Mouse (Mus musculus): ENCODE data around the gene Gtf3c4. TPM values are rescaled to one million over a fixed set of nuclear protein-coding genes. Genes with fewer than 3 reads are reported as not detected.
A peak's percentile ranks its signal among the peaks of the same experiment; 100 is the strongest.

Gtf3c4 gene
- 10 to 100 TPM; 12.3 to 14.5 TPM for total RNA-seq (2021)
- long read RNA-seq, experiment 1, full-length matches to known transcripts: 2 of 6 reads
- long read RNA-seq, experiment 1, partial matches to known transcripts: 0 of 6 reads
- long read RNA-seq, experiment 1, other reads (novel, unspliced or antisense): 4 of 6 reads
- long read RNA-seq, experiment 2, full-length matches to known transcripts: 3 of 11 reads
- long read RNA-seq, experiment 2, partial matches to known transcripts: 1 of 11 reads
- long read RNA-seq, experiment 2, other reads (novel, unspliced or antisense): 7 of 11 reads

DNA sequence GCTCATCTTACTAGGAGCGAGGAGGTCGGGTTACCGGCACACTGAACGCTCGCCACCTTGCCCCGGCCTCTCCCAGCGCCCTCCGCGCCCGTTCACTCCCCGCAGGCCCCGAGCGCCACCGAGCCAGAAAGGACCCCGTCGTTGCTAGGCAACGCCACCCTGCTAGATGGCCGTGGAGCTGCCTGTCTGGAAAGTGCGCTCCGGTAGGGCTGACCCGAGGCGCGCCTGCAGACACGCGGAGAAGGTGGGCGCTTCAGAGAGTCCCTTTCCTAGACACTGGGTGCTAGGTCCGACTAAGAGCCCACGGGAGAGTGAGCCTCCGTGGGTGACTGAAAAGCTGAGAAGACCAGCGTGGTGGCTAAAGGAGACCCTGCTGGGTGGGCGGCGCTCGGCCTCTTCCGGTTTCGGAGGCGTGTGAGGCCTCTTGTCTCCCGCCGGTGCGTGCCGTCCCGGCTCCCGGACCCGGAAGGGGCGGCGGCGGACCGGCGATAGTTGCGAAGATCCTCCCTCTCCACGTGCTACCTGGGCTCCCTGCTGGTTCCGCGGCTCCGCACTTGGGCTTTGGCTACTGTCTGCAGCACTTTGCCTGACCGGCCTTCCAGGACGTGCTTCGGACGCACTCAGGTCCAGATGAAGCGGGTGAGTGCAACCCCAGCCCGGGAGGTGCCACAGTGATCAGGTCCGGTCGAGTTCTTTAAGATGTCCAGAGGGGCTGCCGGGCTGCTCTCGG is at the start of gene Gtf3c4, which contains the start of gene Ddx31:
TSS of gene Gtf3c4 (minus strand) at position 139 of the 730 bp plus-strand sequence.
TSS of gene Ddx31 (plus strand) at position 185 of the 730 bp plus-strand sequence.
- intact Hi-C loops (cut with DNase I): no loop called here
- DNase-seq: peak; percentile 93 to 94

- intact Hi-C loops (cut with DNase I): no loop called here
- no peak for DNase-seq
Measured at GRCm38 (mm10) chr2:28884914-28885313, 44.8 kb upstream of the Gtf3c4 start.

- intact Hi-C loops (cut with DNase I): no loop called here
- DNase-seq: peak in 1 of 2 experiments; percentile 11
Measured at GRCm38 (mm10) chr2:28882826-28883485, 42.8 kb upstream of the Gtf3c4 start.

GRCm38 (mm10) chr2:28882047-28882446 is 41.9 kb upstream of the Gtf3c4 start:
- DNase-seq: no peak
- intact Hi-C loops (cut with DNase I): no loop called here

- intact Hi-C loops (cut with DNase I): no loop called here
- DNase-seq: no peak
Measured at GRCm38 (mm10) chr2:28881275-28881674, 41.1 kb upstream of the Gtf3c4 start.

DNA sequence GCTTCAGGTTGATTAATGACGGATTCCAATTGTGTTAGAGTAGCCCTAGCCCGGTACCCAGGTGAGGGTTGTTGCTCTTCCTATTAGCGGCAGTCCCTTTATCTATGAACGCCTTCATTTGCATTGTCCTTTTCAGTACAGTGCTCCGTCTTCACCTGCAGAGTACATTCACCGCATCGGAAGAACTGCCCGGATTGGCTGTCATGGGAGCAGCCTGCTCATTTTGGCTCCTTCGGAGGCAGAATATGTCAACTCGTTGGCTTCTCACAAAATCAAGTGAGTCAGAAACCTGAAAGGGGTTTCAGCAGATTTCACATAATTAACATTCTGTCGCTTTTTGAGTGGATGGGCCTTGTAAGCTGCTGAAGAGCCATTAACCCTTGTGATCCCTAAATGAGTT is 35.4 kb upstream of the Gtf3c4 start:
- intact Hi-C loops (cut with DNase I): no loop called here
- DNase-seq: no peak

- DNase-seq: no peak
- intact Hi-C loops (cut with DNase I): no loop called here
Measured at GRCm38 (mm10) chr2:28867495-28867894, 27.3 kb upstream of the Gtf3c4 start.

- intact Hi-C loops (cut with DNase I): no loop called here
- DNase-seq: no peak
Measured at GRCm38 (mm10) chr2:28863857-28864256, 23.7 kb upstream of the Gtf3c4 start.

- DNase-seq: no peak
- intact Hi-C loops (cut with DNase I): no loop called here
Measured at GRCm38 (mm10) chr2:28860678-28861423, 20.7 kb upstream of the Gtf3c4 start.

GRCm38 (mm10) chr2:28859303-28859702 is 19.1 kb upstream of the Gtf3c4 start:
- DNase-seq: no peak
- intact Hi-C loops (cut with DNase I): loop anchor here (5.0 kb wide), 1 partner anchor 107 kb away; no protein-coding TSS in a partner anchor

- no peak for DNase-seq
- intact Hi-C loops (cut with DNase I): loop anchor here (5.0 kb wide), 1 partner anchor 103 kb away; no protein-coding TSS in a partner anchor
Measured at GRCm38 (mm10) chr2:28855773-28856172, 15.6 kb upstream of the Gtf3c4 start.

DNA sequence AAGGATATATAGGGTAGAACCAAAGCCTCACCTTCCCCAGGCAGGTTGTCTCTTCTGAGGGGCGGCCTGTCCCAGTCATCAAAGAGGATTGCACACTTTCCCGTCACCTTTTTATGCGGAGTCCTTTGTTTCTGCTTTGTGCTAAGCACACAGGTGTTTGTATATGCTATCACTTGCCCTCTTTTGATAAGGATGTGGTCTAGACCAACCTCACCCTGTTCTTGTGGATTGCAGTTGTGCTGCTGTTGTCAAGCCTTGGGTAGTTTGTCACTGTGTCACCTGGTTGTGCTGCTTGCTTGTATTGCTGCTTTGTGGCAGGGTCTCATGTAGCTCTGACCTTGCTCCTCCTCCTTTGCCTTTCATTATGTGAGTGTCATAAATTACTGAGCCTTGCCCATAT is 12.4 kb upstream of the Gtf3c4 start:
- intact Hi-C loops (cut with DNase I): no loop called here
- DNase-seq: no peak

- intact Hi-C loops (cut with DNase I): no loop called here
- no peak for DNase-seq
Measured at GRCm38 (mm10) chr2:28848879-28849278, 8.7 kb upstream of the Gtf3c4 start.

DNA sequence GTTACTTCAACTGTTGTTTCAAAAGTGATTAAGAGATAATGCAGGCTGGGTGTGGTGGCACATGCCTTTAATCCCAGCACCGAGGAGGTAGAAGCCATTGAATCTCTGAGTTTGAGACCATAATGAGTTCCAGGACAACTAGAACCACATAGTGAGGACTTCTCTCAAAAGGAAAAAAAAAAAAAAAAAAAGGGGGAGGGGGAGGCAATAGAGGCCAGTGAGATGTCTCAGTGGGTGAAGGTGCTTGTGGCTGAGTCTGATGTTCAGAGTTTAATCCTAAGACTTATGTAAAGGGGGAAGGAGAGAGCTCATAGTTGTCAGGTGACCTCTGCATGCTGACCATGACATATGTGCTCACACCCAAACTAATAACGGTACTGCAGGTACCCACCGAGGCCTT is 1.9 kb upstream of the Gtf3c4 start:
- DNase-seq: no peak

GRCm38 (mm10) chr2:28839501-28840221 is 499 bp downstream of the Gtf3c4 start:
- intact Hi-C loops (cut with DNase I): no loop called here
- no peak for DNase-seq

More for the DNA sequence above, 1.9 kb upstream of the Gtf3c4 start:
- intact Hi-C loops (cut with DNase I): no loop called here

DNA sequence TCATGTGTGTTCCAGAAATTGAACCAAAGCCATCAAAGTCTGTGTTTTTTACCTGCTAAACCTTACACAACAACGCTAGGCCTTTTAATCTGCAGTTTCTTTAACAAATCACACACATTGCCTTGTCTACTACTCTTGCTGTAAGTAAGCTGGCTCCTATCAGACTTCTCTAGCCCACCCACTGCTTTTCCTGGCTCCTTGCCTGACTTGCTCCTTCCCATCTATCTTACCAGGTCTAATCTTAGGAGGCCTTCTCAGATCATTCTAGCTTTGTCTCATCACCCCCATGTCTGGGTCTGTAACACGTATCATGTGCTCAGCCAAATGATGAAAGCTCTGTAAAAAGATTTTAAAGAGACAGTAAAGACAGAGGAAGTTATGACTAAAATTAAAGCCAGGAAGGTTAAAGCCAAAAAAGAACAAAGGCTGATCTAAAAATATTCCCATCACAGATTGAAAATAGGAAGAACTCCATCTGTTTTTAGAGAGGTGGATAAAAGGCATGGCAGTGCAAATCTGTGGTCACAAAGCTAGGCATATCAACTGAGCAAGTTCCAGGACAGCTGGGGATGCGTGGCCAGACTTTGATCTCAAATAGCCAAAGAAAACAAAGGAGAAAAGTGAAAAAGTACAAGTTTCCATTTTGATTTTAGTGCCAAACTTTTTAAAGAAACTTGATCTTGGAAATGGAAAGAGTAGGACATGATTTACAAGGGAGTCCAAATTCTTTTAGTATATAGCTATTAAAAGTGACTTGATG is 3.8 kb downstream of the Gtf3c4 start:
- intact Hi-C loops (cut with DNase I): no loop called here
- no peak for DNase-seq

GRCm38 (mm10) chr2:28829265-28829664 is 10.9 kb downstream of the Gtf3c4 start:
- intact Hi-C loops (cut with DNase I): no loop called here
- no peak for DNase-seq

- DNase-seq: no peak
- intact Hi-C loops (cut with DNase I): no loop called here
Measured at GRCm38 (mm10) chr2:28818866-28819265, 21.3 kb downstream of the Gtf3c4 start.

Measured in gastrocnemius, postnatal 36 days (tissue).